Mouse (Mus musculus) limb, embryonic 15.5 days (tissue): Measurements from ENCODE around the gene Gna15. TPM values are rescaled to one million over a fixed set of nuclear protein-coding genes. Genes with fewer than 3 reads are reported as not detected.

Experiments used
- ATAC-seq: fragments of 200-750 bp; cut with Nextera tagmentation; 2 replicates; pipeline ENCODE4 v1.8.0; 2017; ENCODE audit warnings: low read depth, moderate TSS enrichment; ENCODE audit not compliant: insufficient number of reproducible peaks, low FRiP score, low TSS enrichment
- H3K27ac ChIP-seq: fragments of 300-500 bp; sonication (generic); 2 replicates; pipeline ENCODE4 v1.5.1; 2015; ENCODE audit warnings: moderate library complexity, mild to moderate bottlenecking, inconsistent platforms
- H3K27me3 ChIP-seq: fragments of 300-500 bp; sonication (generic); 2 replicates; pipeline ENCODE4 v1.6.1; 2015; ENCODE audit warnings: inconsistent platforms
- H3K36me3 ChIP-seq: fragments of 300-500 bp; sonication (generic); 2 replicates; pipeline ENCODE4 v1.6.1; 2015; ENCODE audit warnings: inconsistent platforms
- H3K4me1 ChIP-seq: fragments of 300-500 bp; sonication (generic); 2 replicates; pipeline ENCODE4 v1.6.1; 2015; ENCODE audit warnings: inconsistent platforms
- H3K4me2 ChIP-seq: fragments of 300-500 bp; sonication (generic); 2 replicates; pipeline ENCODE4 v1.6.1; 2015; ENCODE audit warnings: mild to moderate bottlenecking, inconsistent platforms
- H3K4me3 ChIP-seq: fragments of 300-500 bp; sonication (generic); 2 replicates; pipeline ENCODE4 v1.5.1; 2015; ENCODE audit warnings: mild to moderate bottlenecking, inconsistent platforms
- H3K9ac ChIP-seq: fragments of 300-500 bp; sonication (generic); 2 replicates; pipeline ENCODE4 v1.6.1; 2015; ENCODE audit warnings: inconsistent platforms
- H3K9me3 ChIP-seq: fragments of 300-500 bp; sonication (generic); 2 replicates; pipeline ENCODE4 v1.6.1; 2016; ENCODE audit warnings: inconsistent platforms
- WGBS: fragments of 180-500 bp; shearing (Covaris S2); methylation state at CpG from one replicate; pipeline ENCODE4 v1.1.7; 2015; 5-methylcytosine and 5-hydroxymethylcytosine counted together
- polyA plus RNA-seq: library from polyadenylated mRNA; unstranded; fragments of >200 nt; fragmentation: Nextera tagmentation; extraction: Ambion mirVana; gene quantifications from 2 replicates; pipeline ENCODE4 v1.2.1, GENCODE M21; 2015

The Gna15 gene
- polyA plus RNA-seq, 1 experiment from 2014 or later, result 7.9 TPM

DNA sequence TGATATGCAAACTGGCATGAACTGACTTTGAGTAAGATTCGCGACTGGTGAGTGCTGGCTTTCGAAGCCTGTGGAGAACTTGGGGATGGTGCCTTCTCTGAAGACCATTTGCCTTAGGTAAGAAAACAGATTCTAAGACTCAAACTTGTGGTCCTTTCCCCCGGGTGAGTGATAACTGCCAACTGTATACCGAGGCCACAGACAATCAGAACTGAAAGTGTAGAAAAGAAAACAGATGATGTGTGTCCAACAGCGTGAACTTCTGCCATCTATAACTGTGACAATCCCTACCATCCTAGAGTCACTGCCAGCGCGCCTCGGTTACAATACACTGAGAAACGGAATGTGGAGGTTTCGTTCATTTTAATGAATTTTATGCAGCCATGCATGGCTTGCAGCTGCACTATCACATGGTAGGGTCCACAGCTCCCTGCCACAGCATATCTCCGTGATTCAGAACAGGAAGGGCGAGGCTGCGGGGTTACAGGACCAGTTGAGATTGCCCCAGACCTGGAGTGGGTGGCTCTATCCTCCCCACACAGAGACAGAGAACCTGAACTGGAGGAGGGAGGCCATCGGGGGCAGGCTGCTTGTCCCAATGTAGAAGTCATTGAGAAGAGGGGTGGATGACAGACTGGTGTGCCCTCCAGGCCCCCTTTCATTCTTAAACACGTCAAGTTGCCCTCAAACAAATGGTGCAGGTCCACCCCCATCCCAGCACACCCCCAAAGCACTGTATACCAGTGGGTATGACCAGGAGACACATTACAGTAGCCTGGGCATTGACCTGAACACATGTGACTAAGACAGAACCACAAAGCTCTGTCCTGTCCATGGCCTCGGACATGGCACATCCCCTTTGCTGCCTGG is 26.4 kb downstream of the Gna15 start:
- peaks cover 14% of the 10 kb centered on the region for H3K36me3 ChIP-seq
- no peak overlapping the region for H3K4me3 ChIP-seq
- ATAC-seq, result no peak
- WGBS, result 80% methylated on average over 17 of the region's 17 CpGs
- no peak overlapping the region for H3K9ac ChIP-seq
- no peak overlapping the region for H3K27ac ChIP-seq
- no peaks in the 10 kb centered on the region for H3K9me3 ChIP-seq
- no peaks in the 10 kb centered on the region for H3K27me3 ChIP-seq
- peaks cover 41% of the 10 kb centered on the region for H3K4me1 ChIP-seq
- peak overlapping the region; percentile 45; the same call in 1 of the 2 replicates for H3K4me2 ChIP-seq

DNA sequence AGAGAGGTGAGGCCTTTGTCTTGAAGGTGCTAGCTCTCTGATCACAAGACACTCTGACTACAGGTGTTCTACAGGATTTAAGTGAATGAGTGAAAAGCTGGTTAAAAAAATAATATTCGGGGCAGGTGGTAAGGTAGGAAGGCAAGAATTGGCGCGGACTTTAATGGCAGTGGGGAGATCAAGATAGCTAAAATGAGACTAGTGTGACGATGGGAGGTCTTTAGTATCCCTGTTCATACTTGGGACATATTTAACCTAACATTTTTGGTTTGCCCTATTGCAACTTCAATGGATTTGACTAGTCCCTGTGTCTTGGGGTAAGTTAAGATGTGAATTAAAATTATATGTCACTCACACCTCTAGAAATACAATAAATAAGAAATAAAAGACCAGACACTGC is 27.1 kb downstream of the Gna15 start:
- Histone ChIP-seq H3K9me3 (no peaks in the 10 kb centered on the region), H3K9ac (0 out of 2 replicates have a peak overlapping the region, but pooled peaks have one; percentile 14), H3K27ac (no peak overlapping the region), H3K27me3 (no peaks in the 10 kb centered on the region), H3K4me3 (peak overlapping the region; percentile 90), H3K4me2 (peak overlapping the region; percentile 45), H3K4me1 (peaks cover 37% of the 10 kb centered on the region), H3K36me3 (peaks cover 21% of the 10 kb centered on the region)
- ATAC-seq, result no peak
- 30% methylated on average over 4 of the region's 4 CpGs for WGBS

DNA sequence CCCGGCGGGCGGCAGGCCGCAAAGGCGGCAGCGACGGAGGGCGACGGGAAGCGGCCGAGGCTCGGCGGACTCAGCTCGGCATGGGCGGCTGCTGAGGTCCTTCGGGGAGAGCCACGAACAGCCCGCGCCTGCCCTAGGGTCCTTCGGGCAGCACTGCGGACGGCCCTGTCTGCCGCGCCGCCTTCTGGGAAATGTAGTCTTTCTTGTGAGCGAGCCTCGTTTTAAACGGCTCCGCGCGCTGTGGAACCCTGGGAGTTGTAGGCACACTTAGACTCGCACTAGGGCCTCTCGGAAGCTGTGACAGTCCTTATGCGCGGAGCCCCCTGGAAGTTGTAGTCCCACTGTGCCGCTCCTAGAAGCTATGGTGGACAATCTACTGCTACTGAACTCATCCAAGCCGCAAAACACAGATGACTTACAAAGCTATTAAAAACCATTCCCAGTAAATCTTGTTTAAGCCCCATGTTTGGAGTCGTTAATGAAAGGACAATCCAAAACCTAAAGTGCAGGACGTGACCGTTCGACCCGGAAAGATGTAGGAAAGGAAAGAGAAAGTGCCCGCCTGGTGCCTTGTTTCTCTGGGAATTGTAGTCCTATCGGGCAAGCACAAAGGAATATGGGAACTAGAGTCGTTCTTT is 27.6 kb downstream of the Gna15 start, which contains the start of gene Ncln:
Gene Ncln (minus strand): TSS at position 129 of the 638 bp plus-strand sequence.
- peak; percentile 93 for ATAC-seq
- Histone ChIP-seq H3K4me2 (peak within 1 kb of the TSS; percentile 95), H3K27me3 (no peaks in the 10 kb centered on the region), H3K36me3 (peaks cover 26% of the 10 kb centered on the region), H3K27ac (peak within 1 kb of the TSS; percentile 85), H3K9me3 (no peaks in the 10 kb centered on the region), H3K4me3 (peak within 1 kb of the TSS; percentile 90), H3K4me1 (peaks cover 37% of the 10 kb centered on the region), H3K9ac (peak within 1 kb of the TSS; percentile 87)
- WGBS, result under 1% methylated on average over 45 of the region's 45 CpGs

DNA sequence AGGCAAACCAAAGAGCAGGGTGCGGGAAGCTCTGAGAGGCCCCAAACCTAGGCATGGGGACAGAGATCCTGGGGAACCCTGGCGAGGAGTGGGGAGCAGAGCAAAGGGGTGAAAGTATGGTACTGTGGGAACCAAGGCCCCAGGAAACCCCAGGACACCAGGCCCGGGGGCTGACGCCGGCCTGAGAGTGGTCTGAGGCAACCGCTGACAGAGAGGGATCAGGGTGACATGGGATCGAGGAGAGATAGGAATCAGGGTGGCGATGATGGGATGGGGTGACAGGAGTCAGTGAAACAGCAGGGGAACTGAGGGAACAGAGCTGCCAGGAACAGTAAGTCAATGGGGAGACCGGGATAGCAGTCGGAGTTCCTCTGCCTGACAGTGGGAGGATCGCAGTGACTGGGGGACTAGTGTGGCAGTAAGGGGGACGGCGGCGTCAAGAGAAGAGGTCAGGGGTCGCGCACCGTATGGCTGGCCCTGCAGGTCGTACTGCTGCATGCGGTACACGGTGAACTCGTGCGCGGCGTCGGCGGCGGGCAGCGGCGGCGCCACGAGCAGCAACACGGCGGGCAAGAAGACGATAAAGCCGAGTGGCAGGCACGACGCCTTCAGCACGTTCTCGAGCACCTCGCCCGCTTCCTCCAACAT is 28.3 kb downstream of the Gna15 start:
- H3K4me1 ChIP-seq, result peaks cover 37% of the 10 kb centered on the region
- peaks cover 33% of the 10 kb centered on the region for H3K36me3 ChIP-seq
- peak overlapping the region; percentile 95 for H3K4me2 ChIP-seq
- peak overlapping the region; percentile 90 for H3K4me3 ChIP-seq
- peak overlapping the region; percentile 87 for H3K9ac ChIP-seq
- 1% methylated on average over 41 of the region's 41 CpGs for WGBS
- H3K9me3 ChIP-seq, result no peaks in the 10 kb centered on the region
- no peaks in the 10 kb centered on the region for H3K27me3 ChIP-seq
- ATAC-seq, result no peak
- H3K27ac ChIP-seq, result peak overlapping the region; percentile 61; the same call in 1 of the 2 replicates

DNA sequence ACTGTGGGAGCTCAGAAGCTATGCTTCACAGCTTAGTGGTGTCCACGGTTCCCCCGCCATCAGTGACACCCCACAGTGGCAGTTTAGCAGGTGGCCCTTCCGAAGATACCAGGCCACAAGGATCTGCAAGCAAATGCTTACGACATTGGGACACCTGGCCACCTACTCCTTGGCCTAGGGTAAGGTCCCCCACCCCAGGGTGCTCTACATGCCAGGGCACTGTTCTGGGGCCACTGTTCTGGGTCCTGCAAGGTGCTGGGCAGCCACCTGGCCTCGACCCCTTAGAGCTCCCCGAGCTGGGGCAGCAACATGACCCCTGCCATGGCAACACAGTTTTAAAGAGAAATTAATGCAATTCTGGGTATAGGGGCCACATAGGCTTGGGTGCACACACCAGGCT is 28.9 kb downstream of the Gna15 start:
- no peak for ATAC-seq
- Histone ChIP-seq H3K27ac (no peak overlapping the region), H3K9me3 (no peaks in the 10 kb centered on the region), H3K9ac (peak overlapping the region; percentile 87), H3K27me3 (no peaks in the 10 kb centered on the region), H3K36me3 (peaks cover 39% of the 10 kb centered on the region), H3K4me3 (peak overlapping the region; percentile 90), H3K4me1 (peaks cover 37% of the 10 kb centered on the region), H3K4me2 (peak overlapping the region; percentile 95)
- WGBS, result 68% methylated on average over 6 of the region's 6 CpGs

DNA sequence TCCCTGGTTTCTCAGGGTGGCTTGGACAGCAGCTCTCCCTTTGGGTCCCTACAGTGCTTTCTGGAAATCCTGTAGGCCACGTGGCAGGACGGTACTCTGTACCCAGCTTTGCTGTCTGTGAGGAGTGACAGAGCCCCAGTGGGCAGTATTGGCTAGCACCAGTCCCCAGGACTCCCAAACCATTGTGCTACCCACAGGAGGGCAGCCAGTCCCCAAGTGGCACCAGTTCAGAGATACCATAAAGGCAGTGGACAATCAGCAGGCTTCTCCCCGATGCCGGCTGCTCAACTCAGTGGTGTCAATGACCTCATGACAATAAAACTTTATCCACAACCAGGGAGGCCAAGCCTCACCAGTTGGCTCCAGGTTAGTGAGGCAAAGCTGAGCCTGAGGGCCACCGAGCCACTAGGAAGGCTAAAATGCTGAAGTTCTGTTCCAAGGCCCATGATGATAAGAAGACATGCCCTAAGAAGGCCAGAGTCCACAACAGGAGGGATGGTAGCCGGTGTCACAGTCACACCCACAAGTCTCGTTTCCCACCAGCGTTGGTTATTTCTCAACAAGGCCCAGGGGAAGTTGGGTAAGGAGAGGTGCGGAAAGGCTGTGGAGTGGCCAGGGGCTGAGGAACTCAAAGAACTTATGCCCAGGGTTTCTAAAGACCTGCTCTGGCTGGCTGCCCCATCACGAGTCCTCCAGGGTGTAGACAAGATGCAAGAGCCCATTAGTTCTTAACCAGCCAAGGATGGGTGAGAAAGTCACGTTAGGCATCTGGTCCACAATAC is 29.6 kb downstream of the Gna15 start:
- WGBS, result 76% methylated on average over 11 of the region's 11 CpGs
- Histone ChIP-seq H3K4me3 (peak overlapping the region; percentile 90), H3K27me3 (no peaks in the 10 kb centered on the region), H3K4me2 (peak overlapping the region; percentile 95), H3K9ac (peak overlapping the region; percentile 87; the same call in 1 of the 2 replicates), H3K4me1 (peaks cover 37% of the 10 kb centered on the region), H3K9me3 (no peaks in the 10 kb centered on the region), H3K27ac (no peak overlapping the region), H3K36me3 (peaks cover 46% of the 10 kb centered on the region)
- no peak for ATAC-seq

DNA sequence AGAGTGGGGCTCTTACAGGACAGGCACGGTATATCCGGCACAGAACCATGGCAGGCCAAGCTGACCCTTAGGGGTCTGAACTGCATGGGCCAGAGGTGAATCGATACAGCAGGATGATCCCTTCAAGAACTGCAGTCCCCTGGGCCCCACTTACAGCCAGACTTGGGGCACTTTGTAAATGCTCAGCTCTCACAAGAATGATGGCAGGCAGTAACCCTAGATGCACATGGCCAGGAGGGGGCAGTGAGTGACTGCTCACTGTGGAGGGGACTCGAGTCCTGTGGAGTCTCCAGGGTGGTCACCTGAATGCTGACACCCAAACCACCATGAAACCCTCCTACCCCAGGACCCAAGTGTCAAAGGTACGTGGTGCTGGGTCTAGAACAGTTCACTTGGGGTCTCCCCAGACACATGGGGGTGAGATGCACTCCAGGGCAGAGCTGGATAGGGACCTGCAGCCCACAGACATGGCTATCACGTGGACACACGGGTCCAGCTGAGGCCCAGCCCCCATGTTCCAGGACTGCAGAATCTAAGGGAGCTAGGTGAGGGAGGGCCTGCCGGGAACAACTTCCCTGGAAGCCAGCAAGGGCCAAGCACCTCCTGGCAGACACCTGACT is 30.3 kb downstream of the Gna15 start:
- peaks cover 37% of the 10 kb centered on the region for H3K4me1 ChIP-seq

DNA sequence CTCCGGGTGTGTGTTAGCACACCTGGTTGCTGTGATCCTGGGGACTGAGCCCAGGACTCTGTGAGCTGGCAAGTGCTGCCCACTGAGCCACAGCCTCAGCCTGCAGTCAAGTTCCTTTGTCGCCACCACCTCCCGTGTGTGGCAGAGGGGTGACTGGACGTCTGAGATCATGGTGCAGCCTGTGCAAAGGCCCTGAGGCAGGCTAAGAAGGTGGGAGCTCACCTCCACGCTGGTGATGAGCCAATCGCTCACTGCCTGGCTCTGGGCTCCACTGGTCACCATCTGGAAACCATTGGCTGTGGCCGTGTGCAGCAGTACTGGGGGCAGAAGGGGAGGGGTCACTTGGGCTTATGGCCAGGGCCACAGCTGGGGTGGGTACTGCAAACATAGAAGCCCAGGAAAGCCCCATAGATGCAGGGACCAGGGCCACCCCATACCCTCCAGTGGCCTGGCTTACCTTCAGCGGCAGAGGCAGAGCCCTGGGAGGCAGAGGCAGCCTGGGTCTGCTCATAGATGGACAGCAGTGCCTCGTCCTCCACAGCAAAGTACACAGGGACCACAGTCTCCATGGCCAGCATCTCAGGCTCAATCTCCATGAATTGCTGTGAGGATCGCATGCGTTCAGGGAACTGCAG is 31.3 kb downstream of the Gna15 start:
- H3K27me3 ChIP-seq, result no peaks in the 10 kb centered on the region
- H3K27ac ChIP-seq, result no peak overlapping the region
- 78% methylated on average over 11 of the region's 11 CpGs for WGBS
- no peak overlapping the region for H3K4me2 ChIP-seq
- peaks cover 63% of the 10 kb centered on the region for H3K36me3 ChIP-seq
- H3K9ac ChIP-seq, result no peak overlapping the region
- H3K4me3 ChIP-seq, result no peak overlapping the region
- H3K4me1 ChIP-seq, result peaks cover 37% of the 10 kb centered on the region
- H3K9me3 ChIP-seq, result no peaks in the 10 kb centered on the region
- ATAC-seq, result no peak

More for the DNA sequence above, 30.3 kb downstream of the Gna15 start:
- Histone ChIP-seq H3K4me3 (no peak overlapping the region), H3K9ac (no peak overlapping the region), H3K9me3 (no peaks in the 10 kb centered on the region), H3K27me3 (no peaks in the 10 kb centered on the region), H3K27ac (no peak overlapping the region), H3K4me2 (no peak overlapping the region), H3K36me3 (peaks cover 53% of the 10 kb centered on the region)
- no peak for ATAC-seq
- 83% methylated on average over 8 of the region's 8 CpGs for WGBS

DNA sequence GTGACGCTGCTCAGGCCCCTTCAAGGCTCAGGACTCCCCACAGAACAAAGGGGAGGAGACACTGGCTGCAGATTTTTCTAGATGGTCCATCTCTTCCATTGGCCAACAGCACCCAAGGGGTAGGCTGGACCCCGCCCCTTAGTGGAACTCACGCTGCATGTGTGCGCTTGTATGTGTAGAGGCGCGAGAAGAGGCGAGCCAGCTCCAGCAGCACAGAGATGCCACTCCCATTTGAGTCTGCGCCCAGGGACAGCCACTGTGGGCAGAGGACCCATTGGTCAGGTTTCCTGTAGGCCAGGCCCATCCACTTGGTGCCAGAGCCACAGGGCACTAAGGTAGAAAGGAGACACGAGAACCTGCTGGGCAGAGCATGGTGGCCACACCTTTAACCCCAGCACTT is 33.0 kb downstream of the Gna15 start:
- Histone ChIP-seq H3K27me3 (no peaks in the 10 kb centered on the region), H3K9me3 (no peaks in the 10 kb centered on the region), H3K4me2 (no peak overlapping the region), H3K27ac (no peak overlapping the region), H3K4me1 (peaks cover 29% of the 10 kb centered on the region), H3K36me3 (peaks cover 78% of the 10 kb centered on the region), H3K4me3 (no peak overlapping the region), H3K9ac (no peak overlapping the region)
- WGBS, result 86% methylated on average over 9 of the region's 9 CpGs
- ATAC-seq, result no peak

DNA sequence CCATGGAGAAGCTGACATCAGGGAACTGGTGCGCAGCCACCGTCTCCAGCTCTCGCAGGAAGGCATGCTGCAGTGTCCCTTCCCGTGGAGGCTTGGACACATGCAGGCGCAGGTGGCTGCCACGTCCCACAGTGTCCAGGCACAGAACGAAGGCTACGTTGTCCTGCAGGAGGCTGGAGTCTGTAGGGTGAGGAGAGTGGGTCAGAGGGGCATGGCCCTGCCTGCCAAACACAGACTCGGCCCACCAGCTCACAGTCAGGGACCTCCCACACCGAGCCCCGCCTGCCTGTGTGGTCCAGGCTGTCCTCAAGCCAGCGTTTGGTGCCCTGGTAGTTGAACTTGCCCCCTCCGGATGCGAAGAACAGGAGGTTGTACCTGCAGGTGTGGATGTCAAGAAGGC is 34.1 kb downstream of the Gna15 start:
- WGBS, result 82% methylated on average over 14 of the region's 14 CpGs
- Histone ChIP-seq H3K4me1 (peaks cover 22% of the 10 kb centered on the region), H3K4me3 (no peak overlapping the region), H3K9ac (no peak overlapping the region), H3K27ac (no peak overlapping the region), H3K36me3 (peaks cover 78% of the 10 kb centered on the region), H3K4me2 (no peak overlapping the region), H3K27me3 (no peaks in the 10 kb centered on the region), H3K9me3 (no peaks in the 10 kb centered on the region)
- no peak for ATAC-seq
